7 mouse cellular contexts compared by ENCODE assay signal in the genomic region with DNA sequence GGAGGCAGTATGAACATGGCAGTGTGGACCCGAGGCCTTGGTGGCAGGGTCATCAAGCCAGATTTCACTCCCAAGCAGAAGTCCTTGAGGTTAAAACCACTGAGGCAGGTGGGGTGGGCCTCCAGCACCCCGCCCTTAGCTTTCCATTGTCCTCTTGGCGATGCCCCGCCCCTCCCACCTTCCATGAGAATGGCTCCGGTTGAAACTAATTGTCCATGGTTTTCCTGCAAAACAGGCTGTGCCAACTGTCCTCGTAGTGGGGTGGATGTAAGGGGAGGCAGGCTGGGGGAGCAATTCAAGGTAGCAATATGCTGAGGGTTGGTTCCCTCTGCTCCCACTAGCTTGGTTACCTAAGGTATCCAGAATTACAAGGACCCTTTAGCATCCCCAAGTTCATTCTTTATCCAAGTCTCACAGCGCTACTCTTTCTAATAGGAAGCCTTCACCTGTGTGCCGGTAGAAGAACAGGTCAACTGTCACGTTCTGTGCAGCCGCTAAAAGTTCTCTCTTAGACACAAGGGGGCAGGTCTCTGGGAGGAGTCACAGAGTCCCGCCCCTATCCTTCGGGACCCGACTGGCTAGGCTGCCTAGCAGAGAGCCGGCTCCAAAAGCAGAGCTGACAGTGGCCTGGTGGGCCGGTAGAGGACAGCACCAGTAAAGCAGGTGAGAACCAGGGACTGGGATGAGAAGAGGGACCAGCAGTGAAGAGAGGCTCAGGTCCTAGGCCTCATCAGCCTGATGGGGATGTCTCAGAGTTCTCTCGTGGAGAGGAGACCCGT. TPM values are rescaled to one million over a fixed set of nuclear protein-coding genes. Genes with fewer than 3 reads are reported as not detected.
DNase-seq lines count a peak whose midpoint lies in the region; ATAC-seq and TF ChIP-seq lines count a peak whose summit lies in the region.

No protein-coding gene starts in this region.

- no peaks in the 10 kb centered on the region for H3K9me3 ChIP-seq in E14TG2a.4 (ENCODE audit: low read length)
- H3K9me3 ChIP-seq in hindbrain, embryonic 14.5 days (ENCODE audit: control insufficient read depth, low read length): no peaks in the 10 kb centered on the region
- no peaks in the 10 kb centered on the region for H3K9me3 ChIP-seq in liver, embryonic 11.5 days (ENCODE audit: control insufficient read depth, low read length)
- H3K9me3 ChIP-seq in neural tube, embryonic 13.5 days: no peaks in the 10 kb centered on the region

- peak; percentile 55 for DNase-seq in adrenal gland, postnatal 25 days
- peak; percentile 26 for DNase-seq in hindbrain, embryonic 14.5 days (ENCODE audit: low spot score)
- no peak for DNase-seq in liver, embryonic 11.5 days (ENCODE audit: low spot score)
- no peak for DNase-seq in left cerebral cortex, adult 9 months (ENCODE audit: low spot score in 2 of 2)
- no peak for DNase-seq in urinary bladder, adult 18-20 months (ENCODE audit: low spot score in 2 of 2)

- peaks cover 67% of the 10 kb centered on the region for H3K4me1 ChIP-seq in E14TG2a.4 (replicated peaks; ENCODE audit: low read depth, low read length)
- H3K4me1 ChIP-seq in hindbrain, embryonic 14.5 days (replicated peaks; ENCODE audit: control insufficient read depth, insufficient read depth, low read length): no peaks in the 10 kb centered on the region
- H3K4me1 ChIP-seq in liver, embryonic 11.5 days (replicated peaks; ENCODE audit: control insufficient read depth, insufficient read depth, low read length): no peaks in the 10 kb centered on the region
- H3K4me1 ChIP-seq in neural tube, embryonic 13.5 days (replicated peaks): 0 out of 2 replicates have a peak, but pooled peaks cover 3% of the 10 kb centered on the region

- H3K4me3 ChIP-seq in E14TG2a.4 (replicated peaks; ENCODE audit: low read length): peak overlapping the region; percentile 77
- no peak overlapping the region for H3K4me3 ChIP-seq in hindbrain, embryonic 14.5 days (replicated peaks; ENCODE audit: low read length)
- no peak overlapping the region for H3K4me3 ChIP-seq in liver, embryonic 11.5 days (ENCODE audit: low read depth, low read length)
- H3K4me3 ChIP-seq in neural tube, embryonic 13.5 days: no peak overlapping the region

- ATAC-seq in hindbrain, embryonic 14.5 days (ENCODE audit: low FRiP score): peak; percentile 70
- peak; percentile 49 for ATAC-seq in liver, embryonic 11.5 days (replicated peaks; ENCODE audit: low FRiP score)
- ATAC-seq in neural tube, embryonic 13.5 days (ENCODE audit: low read depth): 0 out of 2 replicates have a peak, but pooled peaks have one; percentile 61

- no peak overlapping the region for H3K9ac ChIP-seq in hindbrain, embryonic 14.5 days
- H3K9ac ChIP-seq in liver, embryonic 11.5 days (ENCODE audit: low read depth, low read length): no peak overlapping the region
- H3K9ac ChIP-seq in neural tube, embryonic 13.5 days: no peak overlapping the region

- WGBS in hindbrain, embryonic 14.5 days: 11% methylated on average over 17 of the region's 17 CpGs
- WGBS in liver, embryonic 11.5 days: 16% methylated on average over 17 of the region's 17 CpGs
- 9% methylated on average over 17 of the region's 17 CpGs for whole genome bisulfite sequencing in neural tube, embryonic 13.5 days

- peaks cover 14% of the 10 kb centered on the region for H3K27me3 ChIP-seq in E14TG2a.4 (ENCODE audit: insufficient read depth, low read length)
- no peaks in the 10 kb centered on the region for H3K27me3 ChIP-seq in hindbrain, embryonic 14.5 days (ENCODE audit: control insufficient read depth, insufficient read depth, low read length)
- H3K27me3 ChIP-seq in liver, embryonic 11.5 days (replicated peaks; ENCODE audit: control insufficient read depth, insufficient read depth, low read length): peaks cover 33% of the 10 kb centered on the region
- peaks cover 22% of the 10 kb centered on the region for H3K27me3 ChIP-seq in neural tube, embryonic 13.5 days

- H3K27ac ChIP-seq in hindbrain, embryonic 14.5 days: no peak overlapping the region
- H3K27ac ChIP-seq in liver, embryonic 11.5 days (ENCODE audit: low read depth, low read length): no peak overlapping the region
- H3K27ac ChIP-seq in neural tube, embryonic 13.5 days (replicated peaks): no peak overlapping the region

- TF ChIP-seq CTCF in E14TG2a.4 (conservative IDR thresholded peaks at IDR 0.05; ENCODE audit: low read length): no peak; the same call in 1 of the 2 replicates

- H3K4me2 ChIP-seq in hindbrain, embryonic 14.5 days (replicated peaks): peak overlapping the region; percentile 21; the same call in 1 of the 2 replicates
- H3K4me2 ChIP-seq in liver, embryonic 11.5 days: peak overlapping the region; percentile 41
- H3K4me2 ChIP-seq in neural tube, embryonic 13.5 days: peak overlapping the region; percentile 20

- H3K36me3 ChIP-seq in E14TG2a.4 (ENCODE audit: insufficient read depth, low read length): peaks cover 8% of the 10 kb centered on the region; the same call in 1 of the 2 replicates
- no peaks in the 10 kb centered on the region for H3K36me3 ChIP-seq in hindbrain, embryonic 14.5 days (replicated peaks; ENCODE audit: control insufficient read depth, insufficient read depth)
- H3K36me3 ChIP-seq in liver, embryonic 11.5 days (ENCODE audit: control insufficient read depth, insufficient read depth, low read length): no peaks in the 10 kb centered on the region
- no peaks in the 10 kb centered on the region for H3K36me3 ChIP-seq in neural tube, embryonic 13.5 days

RNA-seq across cellular contexts. Expression of a gene that starts 25.1 kb away (rescaled TPM):
- 284 and 333 TPM in 2 replicates for total RNA-seq in adrenal gland, postnatal 25 days (2021)
- 291 and 305 TPM in 2 replicates for polyA plus RNA-seq in hindbrain, embryonic 14.5 days (2014; fragmentation: Nextera tagmentation; extraction: Ambion mirVana)
- polyA plus RNA-seq in liver, embryonic 11.5 days (2014; fragmentation: Nextera tagmentation; extraction: Ambion mirVana): 271 and 282 TPM in 2 replicates
- polyA plus RNA-seq in neural tube, embryonic 13.5 days (2015; fragmentation: Nextera tagmentation; extraction: Ambion mirVana): 316 and 318 TPM in 2 replicates

RNA-seq across cellular contexts. Expression of a gene that starts 45.4 kb away (rescaled TPM):
- total RNA-seq in adrenal gland, postnatal 25 days (2021): 642 and 788 TPM in 2 replicates
- 0.08 and 0.09 TPM in 2 replicates for polyA plus RNA-seq in hindbrain, embryonic 14.5 days (2014; fragmentation: Nextera tagmentation; extraction: Ambion mirVana)
- 0.11 and 0.25 TPM in 2 replicates for polyA plus RNA-seq in liver, embryonic 11.5 days (2014; fragmentation: Nextera tagmentation; extraction: Ambion mirVana)
- 0.06 TPM in 1 of 2 replicates, not detected in the other for polyA plus RNA-seq in neural tube, embryonic 13.5 days (2015; fragmentation: Nextera tagmentation; extraction: Ambion mirVana)

Comparison
In these comparisons a context has a peak if more than half of its experiments do, and no peak if none do; other contexts are left out.
1. DNase-seq: peak in adrenal gland, postnatal 25 days (single experiment) and hindbrain, embryonic 14.5 days (single experiment); none in liver, embryonic 11.5 days (single experiment), left cerebral cortex, adult 9 months (0 of 2) and urinary bladder, adult 18-20 months (0 of 2).
2. Peak in every context shown above with its lines, with median percentiles within 50 percentile points of each other: ATAC-seq and H3K4me2 ChIP-seq.